Mouse (Mus musculus) embryonic facial prominence, embryonic 10.5 days (tissue): ENCODE data around the gene Ep400. TPM values are rescaled to one million over a fixed set of nuclear protein-coding genes. Genes with fewer than 3 reads are reported as not detected.

Experiments used
- DNase-seq: peaks from one replicate; pipeline ENCODE4 v3.0.0-alpha.2; 2017; ENCODE audit warnings: low spot score
- H3K27ac ChIP-seq: fragments of 300-500 bp; sonication (generic); replicated peaks from 2 replicates; pipeline ENCODE4 v1.5.1; 2016; ENCODE audit warnings: mild to moderate bottlenecking
- H3K27me3 ChIP-seq: fragments of 300-500 bp; sonication (generic); replicated peaks from 2 replicates; pipeline ENCODE4 v1.6.1; 2016; ENCODE audit warnings: low read depth, mild to moderate bottlenecking; ENCODE audit not compliant: poor library complexity, severe bottlenecking
- H3K36me3 ChIP-seq: fragments of 300-500 bp; sonication (generic); replicated peaks from 2 replicates; pipeline ENCODE4 v1.6.1; 2016; ENCODE audit warnings: mild to moderate bottlenecking, moderate library complexity
- H3K4me1 ChIP-seq: fragments of 300-500 bp; sonication (generic); 2 replicates; pipeline ENCODE4 v1.6.1; 2016
- H3K4me3 ChIP-seq: fragments of 300-500 bp; sonication (generic); 2 replicates; pipeline ENCODE4 v1.5.1; 2016; ENCODE audit warnings: mild to moderate bottlenecking, moderate library complexity
- H3K9me3 ChIP-seq: fragments of 300-500 bp; sonication (generic); 2 replicates; pipeline ENCODE4 v1.6.1; 2016; ENCODE audit warnings: mild to moderate bottlenecking
- WGBS: fragments of 180-500 bp; shearing (Covaris S2); methylation state at CpG from one replicate; pipeline ENCODE4 v1.1.7; 2016; 5-methylcytosine and 5-hydroxymethylcytosine counted together
- microRNA-seq: library from miRNA; unstranded; fragments of <30 nt; microRNA quantifications from one replicate; pipeline ENCODE4, GENCODE M21; 2017
- polyA plus RNA-seq: library from polyadenylated mRNA; unstranded; fragments of >200 nt; fragmentation: Nextera tagmentation; extraction: Ambion mirVana; gene quantifications from 2 replicates; pipeline ENCODE4 v1.2.1, GENCODE M21; 2016

Ep400 gene
- polyA plus RNA-seq, 1 experiment from 2014 or later: 57.1 TPM

DNA sequence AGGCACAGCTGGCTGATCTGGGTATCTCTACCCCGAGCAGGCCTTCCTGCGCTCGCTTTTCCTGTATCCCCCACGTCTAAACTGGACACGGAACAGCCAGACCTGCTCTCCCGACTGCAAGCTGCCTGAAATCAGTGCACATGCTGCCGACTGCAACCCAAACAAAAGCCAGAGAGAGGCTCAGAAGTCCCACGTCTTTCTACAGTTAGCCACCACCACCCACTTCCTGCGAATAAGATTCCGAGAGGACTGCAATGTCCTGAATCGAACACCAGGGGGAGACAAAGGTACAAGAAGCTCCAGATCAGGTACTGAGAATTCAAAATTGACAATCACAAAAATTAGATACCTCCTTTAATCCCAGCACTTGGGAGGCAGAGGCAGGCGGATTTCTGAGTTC is 131.1 kb downstream of the Ep400 start:
- no peaks in the 10 kb centered on the region for H3K9me3 ChIP-seq
- peak overlapping the region; percentile 67; the same call in 1 of the 2 replicates for H3K27ac ChIP-seq
- H3K4me1 ChIP-seq: peaks cover 5% of the 10 kb centered on the region; the same call in 1 of the 2 replicates
- 25% methylated on average over 12 of the region's 12 CpGs for WGBS
- no peaks in the 10 kb centered on the region; the same call in 1 of the 2 replicates for H3K27me3 ChIP-seq
- peak; percentile 71 for DNase-seq
- H3K4me3 ChIP-seq: peak overlapping the region; percentile 38
- 0 out of 2 replicates have a peak, but pooled peaks cover 2% of the 10 kb centered on the region for H3K36me3 ChIP-seq

DNA sequence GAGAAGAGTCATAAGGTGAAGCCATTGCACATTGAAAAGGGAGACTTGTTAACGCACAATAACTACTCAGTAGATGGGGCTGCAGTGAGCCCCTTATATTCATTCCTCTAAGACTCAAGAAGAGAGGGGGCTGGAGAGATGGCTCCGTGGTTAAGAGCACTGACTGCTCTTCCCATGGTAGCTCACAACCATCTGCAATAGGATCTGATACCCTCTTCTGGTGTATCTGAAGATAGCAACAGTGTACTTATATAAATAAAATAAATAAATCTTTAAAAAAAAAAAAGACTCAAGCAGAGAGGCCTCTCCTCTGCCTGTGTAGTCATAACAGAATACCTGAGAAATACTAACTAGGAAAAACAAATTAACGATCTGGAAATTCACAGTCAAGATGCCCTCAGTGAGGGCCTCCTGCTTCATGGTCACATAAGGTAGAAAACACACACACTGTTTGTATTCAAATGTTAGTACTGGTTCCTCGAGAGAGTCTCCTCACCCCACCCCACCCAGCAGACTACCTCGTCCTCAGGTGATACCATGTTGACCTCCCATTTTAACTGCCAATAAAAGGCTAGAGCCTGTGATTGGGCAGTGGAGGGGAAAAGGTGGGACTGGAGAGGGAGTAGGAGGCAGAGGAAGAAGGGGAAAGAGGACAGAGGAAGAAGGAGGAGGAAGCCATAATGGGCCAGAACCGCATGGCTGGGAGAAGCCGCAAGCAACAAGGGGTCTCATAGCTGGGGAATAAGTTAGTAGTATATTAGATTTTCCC is 132.0 kb downstream of the Ep400 start:
- H3K9me3 ChIP-seq: no peaks in the 10 kb centered on the region
- H3K27ac ChIP-seq: no peak overlapping the region
- no peak for DNase-seq
- H3K4me3 ChIP-seq: no peak overlapping the region
- peaks cover 5% of the 10 kb centered on the region; the same call in 1 of the 2 replicates for H3K4me1 ChIP-seq
- WGBS: 82% methylated on average over 7 of the region's 7 CpGs
- no peaks in the 10 kb centered on the region; the same call in 1 of the 2 replicates for H3K27me3 ChIP-seq
- no peaks in the 10 kb centered on the region for H3K36me3 ChIP-seq

DNA sequence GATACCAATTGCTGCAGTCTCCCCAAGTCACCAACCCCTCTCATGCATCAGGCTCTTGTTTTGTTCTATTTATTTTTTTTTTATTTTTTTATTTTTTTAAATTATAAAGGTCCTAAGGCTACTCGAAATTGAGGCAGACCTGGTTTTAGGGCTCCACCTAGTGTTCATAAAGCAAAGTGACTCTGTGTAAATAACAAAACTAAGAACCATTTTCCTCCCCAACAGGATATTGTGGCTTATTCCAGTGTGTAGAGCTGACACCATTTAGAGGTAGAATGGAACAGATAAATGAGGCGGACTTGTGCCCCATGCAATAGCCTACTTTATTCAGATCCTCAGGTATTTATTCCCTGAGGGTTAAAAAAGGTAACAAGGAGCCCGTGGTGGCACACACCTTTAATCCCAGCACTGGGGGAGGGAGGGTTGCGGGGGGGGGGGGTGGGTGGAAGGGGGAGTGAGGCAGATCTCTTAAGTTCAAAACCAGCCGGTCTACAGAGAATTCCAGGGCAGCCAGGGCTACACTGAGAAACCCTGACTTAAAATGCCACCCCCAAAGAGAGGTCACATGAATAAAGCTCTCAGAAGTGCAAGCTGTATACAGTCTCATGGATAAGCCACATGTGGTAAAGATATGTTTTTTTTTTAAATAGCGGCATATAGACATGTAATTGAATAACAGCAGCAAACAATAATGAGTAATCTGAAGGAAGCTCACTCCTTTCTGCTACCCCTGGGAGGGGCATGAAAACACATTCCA is 134.4 kb downstream of the Ep400 start:
- DNase-seq: no peak
- Histone ChIP-seq H3K9me3 (no peaks in the 10 kb centered on the region), H3K4me1 (peaks cover 5% of the 10 kb centered on the region; the same call in 1 of the 2 replicates), H3K27ac (no peak overlapping the region), H3K36me3 (no peaks in the 10 kb centered on the region), H3K27me3 (no peaks in the 10 kb centered on the region; the same call in 1 of the 2 replicates), H3K4me3 (no peak overlapping the region)
- 39% methylated on average over 6 of the region's 6 CpGs for WGBS

DNA sequence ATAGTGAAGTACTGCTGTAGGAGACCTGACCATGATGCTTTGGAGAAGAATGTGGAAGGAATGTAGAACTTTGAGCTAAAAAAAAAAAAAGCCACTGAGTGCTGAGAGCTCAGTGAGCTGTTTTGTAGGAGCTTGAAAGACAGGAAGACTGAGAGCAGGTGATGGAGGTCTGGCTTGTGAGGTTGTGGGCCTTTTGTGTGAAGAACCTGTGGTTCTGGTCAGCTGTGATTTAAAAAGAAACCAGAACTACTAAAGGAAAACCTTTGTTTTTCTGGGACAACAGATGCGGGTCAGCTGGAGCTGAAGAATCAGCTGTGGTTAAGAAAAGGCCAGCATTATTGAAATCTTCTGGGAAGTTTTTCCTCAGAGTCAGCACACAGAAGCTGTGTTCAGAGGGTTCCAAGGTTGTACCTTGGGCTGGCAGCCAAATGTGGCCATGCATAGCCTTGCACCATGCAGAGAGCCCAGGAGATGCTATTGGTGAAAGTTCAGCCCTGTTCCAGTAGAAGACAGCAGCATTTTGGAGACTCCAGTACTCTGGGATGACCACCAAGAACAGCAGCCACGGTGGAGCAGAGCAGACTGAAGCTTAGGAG is 140.9 kb downstream of the Ep400 start:
- H3K27ac ChIP-seq: no peak overlapping the region
- no peaks in the 10 kb centered on the region for H3K9me3 ChIP-seq
- no peak for DNase-seq
- H3K4me3 ChIP-seq: no peak overlapping the region
- H3K4me1 ChIP-seq: peaks cover 5% of the 10 kb centered on the region; the same call in 1 of the 2 replicates
- 81% methylated on average over 2 of the region's 2 CpGs for WGBS
- no peaks in the 10 kb centered on the region; the same call in 1 of the 2 replicates for H3K27me3 ChIP-seq
- H3K36me3 ChIP-seq: no peaks in the 10 kb centered on the region

DNA sequence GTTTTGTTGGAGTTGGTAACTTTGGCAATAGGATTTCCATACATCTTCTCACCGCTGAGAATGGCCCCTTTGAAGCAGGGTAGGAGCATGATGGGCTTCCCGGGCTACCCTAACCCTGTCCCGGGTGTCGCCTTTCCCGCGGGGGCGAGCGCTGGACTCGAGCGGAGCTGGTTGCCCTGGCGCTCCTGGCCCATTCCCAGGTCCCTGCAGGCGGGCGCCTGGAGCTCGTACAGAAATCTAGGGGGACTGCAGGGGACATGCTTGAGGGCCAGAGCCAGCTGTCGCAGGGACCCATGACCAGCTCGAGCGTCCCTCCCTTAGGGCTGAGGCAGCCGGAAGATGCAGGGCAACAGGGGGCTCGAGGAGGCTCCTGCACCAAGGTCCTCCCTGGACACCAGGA is 142.4 kb downstream of the Ep400 start:
- H3K27ac ChIP-seq: no peak overlapping the region
- H3K4me3 ChIP-seq: 0 out of 2 replicates have a peak overlapping the region, but pooled peaks have one; percentile 4
- no peaks in the 10 kb centered on the region for H3K36me3 ChIP-seq
- H3K27me3 ChIP-seq: no peaks in the 10 kb centered on the region; the same call in 1 of the 2 replicates
- 26% methylated on average over 19 of the region's 19 CpGs for WGBS
- no peaks in the 10 kb centered on the region for H3K9me3 ChIP-seq
- DNase-seq: peak; percentile 23
- H3K4me1 ChIP-seq: peaks cover 5% of the 10 kb centered on the region; the same call in 1 of the 2 replicates

DNA sequence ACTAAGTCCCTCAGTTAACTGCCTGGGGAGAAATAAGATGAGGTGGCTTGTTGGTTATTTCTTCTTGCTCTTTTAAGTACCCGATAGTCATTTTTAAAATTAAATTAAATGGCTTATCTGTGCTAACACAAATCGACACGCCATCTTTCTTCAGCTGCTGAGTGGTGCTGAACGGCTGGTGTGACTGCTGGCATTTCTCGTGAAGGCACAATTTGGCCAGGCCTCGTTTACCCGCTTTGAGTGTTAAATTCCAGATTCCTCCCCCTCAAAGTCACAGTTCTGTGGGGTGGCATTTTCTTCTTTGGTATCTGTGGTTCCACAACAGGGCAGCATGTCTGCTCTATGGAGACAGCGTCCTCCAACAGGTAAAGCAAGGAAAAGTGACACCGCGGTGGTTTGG is 143.2 kb downstream of the Ep400 start:
- no peak overlapping the region for H3K27ac ChIP-seq
- no peak overlapping the region for H3K4me3 ChIP-seq
- 82% methylated on average over 10 of the region's 10 CpGs for WGBS
- peaks cover 5% of the 10 kb centered on the region; the same call in 1 of the 2 replicates for H3K4me1 ChIP-seq
- no peaks in the 10 kb centered on the region for H3K36me3 ChIP-seq
- no peak for DNase-seq
- H3K27me3 ChIP-seq: no peaks in the 10 kb centered on the region; the same call in 1 of the 2 replicates
- no peaks in the 10 kb centered on the region for H3K9me3 ChIP-seq

DNA sequence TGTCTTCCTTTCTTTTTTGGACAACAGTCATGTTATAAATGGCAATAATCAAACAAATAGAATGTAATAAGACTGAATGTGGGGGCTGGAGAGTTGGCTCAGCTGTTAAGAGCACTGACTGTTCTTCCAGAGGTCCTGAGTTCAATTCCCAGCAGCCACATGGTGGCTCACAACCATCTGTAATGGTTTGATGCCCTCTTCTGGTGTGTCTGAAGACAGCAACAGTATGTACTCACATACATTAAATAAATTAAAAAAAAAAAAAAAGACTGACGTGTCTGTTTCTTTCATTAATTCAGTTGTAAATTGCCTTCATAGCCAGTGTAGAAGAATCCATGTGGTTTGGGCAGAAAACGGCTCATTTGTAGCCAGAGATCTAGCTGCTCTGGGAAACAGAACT is 146.2 kb downstream of the Ep400 start:
- Histone ChIP-seq H3K27me3 (no peaks in the 10 kb centered on the region; the same call in 1 of the 2 replicates), H3K27ac (no peak overlapping the region), H3K4me1 (peaks cover 5% of the 10 kb centered on the region; the same call in 1 of the 2 replicates), H3K36me3 (no peaks in the 10 kb centered on the region), H3K9me3 (no peaks in the 10 kb centered on the region), H3K4me3 (no peak overlapping the region)
- no peak for DNase-seq
- 76% methylated on average over 2 of the region's 2 CpGs for WGBS

DNA sequence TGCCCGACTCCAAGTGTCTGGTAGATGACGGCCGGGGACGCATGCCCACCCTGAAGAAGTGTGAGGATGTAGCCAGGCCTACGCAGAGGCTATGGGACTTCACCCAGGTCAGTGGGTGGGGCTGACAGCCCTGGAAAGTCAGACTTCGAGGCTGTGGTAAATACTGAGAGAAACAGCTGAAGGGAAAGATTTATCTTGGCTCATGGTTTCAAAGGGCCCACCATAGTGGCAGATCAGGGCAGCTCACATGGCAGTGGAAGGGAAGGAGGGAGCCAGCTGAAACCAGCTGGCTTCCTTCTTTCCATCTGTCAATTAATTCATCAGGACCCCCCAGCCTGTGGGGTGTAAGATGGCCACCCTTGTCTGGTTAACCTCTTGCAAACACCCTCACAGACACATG is 151.3 kb downstream of the Ep400 start:
- Histone ChIP-seq H3K4me3 (no peak overlapping the region), H3K36me3 (no peaks in the 10 kb centered on the region), H3K4me1 (no peaks in the 10 kb centered on the region), H3K9me3 (no peaks in the 10 kb centered on the region), H3K27ac (no peak overlapping the region), H3K27me3 (no peaks in the 10 kb centered on the region)
- 91% methylated on average over 6 of the region's 6 CpGs for WGBS
- DNase-seq: no peak

Small RNA genes within 50 kb of the gene (microRNA-seq; reads per million reads assigned to microRNA genes)
- 3.7 reads per million, percentile 6 among the genes with 10 or more reads in this experiment for gene Mir7026

Other genes with a start within 250 kb of the Ep400 start
- gene Galnt9, start 226.4 kb downstream of the Ep400 start, polyA plus RNA-seq: 1.5 and 2.1 TPM in 2 replicates
- gene Noc4l, start 117.3 kb downstream of the Ep400 start, polyA plus RNA-seq: 89.2 and 95.0 TPM in 2 replicates
- gene Ddx51, start 117.3 kb downstream of the Ep400 start, polyA plus RNA-seq: 33.4 and 34.1 TPM in 2 replicates
- 42.2 and 46.0 TPM in 2 replicates for gene Pus1, start 9.9 kb upstream of the Ep400 start, polyA plus RNA-seq
- 25.6 and 27.4 TPM in 2 replicates for gene Ulk1, start 39.4 kb upstream of the Ep400 start, polyA plus RNA-seq
- gene Hscb, start 69.1 kb upstream of the Ep400 start, polyA plus RNA-seq: 27.2 and 32.3 TPM in 2 replicates
- gene Chek2, start 69.3 kb upstream of the Ep400 start, polyA plus RNA-seq: 40.4 and 44.0 TPM in 2 replicates
- 12.8 and 13.3 TPM in 2 replicates for gene Ttc28, start 109.1 kb upstream of the Ep400 start, polyA plus RNA-seq